Mouse (Mus musculus) intestine, postnatal 0 days (tissue): ENCODE results near the gene Neto2. TPM values are rescaled to one million over a fixed set of nuclear protein-coding genes. Genes with fewer than 3 reads are reported as not detected.

ENCODE experiments used
- ATAC-seq: fragments of 200-750 bp; cut with Nextera tagmentation; 2 replicates; pipeline ENCODE4 v1.8.0; 2017; ENCODE audit warnings: mild to moderate bottlenecking, moderate TSS enrichment, moderate library complexity
- H3K27ac ChIP-seq: fragments of 300-500 bp; sonication (generic); 2 replicates; pipeline ENCODE4 v1.5.1; 2014; ENCODE audit warnings: mild to moderate bottlenecking, low read depth, low read length, moderate library complexity
- H3K27me3 ChIP-seq: fragments of 300-500 bp; sonication (generic); replicated peaks from 2 replicates; pipeline ENCODE4 v1.6.1; 2014; ENCODE audit warnings: low read length, mixed read lengths; ENCODE audit not compliant: control insufficient read depth, insufficient read depth
- H3K36me3 ChIP-seq: fragments of 300-500 bp; sonication (generic); 2 replicates; pipeline ENCODE4 v1.6.1; 2014; ENCODE audit warnings: mild to moderate bottlenecking, moderate library complexity; ENCODE audit not compliant: control insufficient read depth, insufficient read depth
- H3K4me1 ChIP-seq: fragments of 300-500 bp; sonication (generic); replicated peaks from 2 replicates; pipeline ENCODE4 v1.6.1; 2014; ENCODE audit warnings: antibody characterized with exemption, low read length, mixed read lengths; ENCODE audit not compliant: control insufficient read depth, insufficient read depth
- H3K4me2 ChIP-seq: fragments of 300-500 bp; sonication (generic); replicated peaks from 2 replicates; pipeline ENCODE4 v1.6.1; 2014; ENCODE audit warnings: low read depth, mild to moderate bottlenecking, moderate library complexity
- H3K4me3 ChIP-seq: fragments of 300-500 bp; sonication (generic); 2 replicates; pipeline ENCODE4 v1.5.1; 2014; ENCODE audit warnings: low read depth, low read length
- H3K9ac ChIP-seq: fragments of 300-500 bp; sonication (generic); 2 replicates; pipeline ENCODE4 v1.6.1; 2014; ENCODE audit warnings: mild to moderate bottlenecking, low read depth, low read length
- H3K9me3 ChIP-seq: fragments of 300-500 bp; sonication (generic); 2 replicates; pipeline ENCODE4 v1.6.1; 2016; ENCODE audit warnings: mixed run types; ENCODE audit not compliant: control insufficient read depth
- CTCF ChIP-seq: sonication (generic); IDR thresholded peaks from 2 replicates; pipeline ENCODE4 v1.5.1; 2016; ENCODE audit warnings: low read depth, mild to moderate bottlenecking, control low read depth, antibody characterized with exemption, moderate library complexity
- WGBS: fragments of 180-500 bp; shearing (Covaris S2); extraction: QIAGEN DNeasy Blood & Tissue Kit; methylation state at CpG from one replicate; pipeline ENCODE4 v1.1.7; 2014; 5-methylcytosine and 5-hydroxymethylcytosine counted together
- microRNA-seq: library from miRNA; unstranded; fragments of <30 nt; microRNA quantifications from one replicate; pipeline ENCODE4, GENCODE M21; 2016
- polyA plus RNA-seq: library from polyadenylated mRNA; unstranded; fragments of >200 nt; fragmentation: Nextera tagmentation; extraction: Ambion mirVana; gene quantifications from 2 replicates; pipeline ENCODE4 v1.2.1, GENCODE M21; 2015

Neto2 gene
- polyA plus RNA-seq, 1 experiment from 2014 or later = 1.6 TPM

DNA sequence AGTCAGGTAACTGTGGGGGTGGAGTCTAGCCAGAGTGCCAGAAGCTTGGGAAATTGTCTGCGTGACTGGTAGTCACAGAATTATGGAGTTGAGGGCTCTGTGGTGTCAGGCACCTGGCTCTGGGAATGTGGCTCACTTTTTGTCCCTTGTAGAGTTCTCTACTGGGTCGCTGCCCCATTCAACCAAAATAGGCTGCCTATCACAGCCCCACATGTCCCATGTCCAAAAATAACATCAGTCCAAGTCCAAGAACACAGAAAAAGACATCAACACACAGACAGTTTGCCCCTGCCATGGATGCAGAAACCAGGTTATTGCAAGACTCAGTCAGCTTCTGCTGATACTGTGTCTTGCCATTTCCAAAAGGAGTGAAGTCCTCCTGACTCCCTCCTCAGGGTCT is 112.1 kb downstream of the Neto2 start:
- Histone ChIP-seq H3K4me3 (no peak overlapping the region), H3K27ac (no peak overlapping the region), H3K4me2 (no peak overlapping the region), H3K9me3 (no peaks in the 10 kb centered on the region), H3K4me1 (no peaks in the 10 kb centered on the region), H3K9ac (no peak overlapping the region), H3K27me3 (no peaks in the 10 kb centered on the region), H3K36me3 (no peaks in the 10 kb centered on the region)
- no peak for TF ChIP-seq CTCF
- 83% methylated on average over 2 of the region's 2 CpGs for WGBS
- no peak for ATAC-seq

Small RNAs within 50 kb of the gene (microRNA-seq; reads per million reads assigned to microRNA genes)
- not detected for gene Mir8109

Other genes with a start within 250 kb of the Neto2 start
- 3.5 and 3.6 TPM in 2 replicates for gene Gpt2, start 208.3 kb downstream of the Neto2 start, polyA plus RNA-seq
- 101 and 104 TPM in 2 replicates for gene Dnaja2, start 145.6 kb downstream of the Neto2 start, polyA plus RNA-seq
- gene Itfg1, start 140.0 kb upstream of the Neto2 start, polyA plus RNA-seq = 54.8 and 56.4 TPM in 2 replicates
- gene Phkb, start 140.0 kb upstream of the Neto2 start, polyA plus RNA-seq = 15.1 and 16.8 TPM in 2 replicates